Mouse (Mus musculus) bone marrow, adult 2 months (tissue): ENCODE measurements around the gene Tgif1. TPM values are rescaled to one million over a fixed set of nuclear protein-coding genes. Genes with fewer than 3 reads are reported as not detected.

ENCODE experiments used
- H3K27ac ChIP-seq: fragments of 200-500 bp; 2 replicates; pipeline ENCODE4 v1.5.1; 2012; ENCODE audit warnings: low read depth, mild to moderate bottlenecking, control low read depth, inconsistent platforms, low read length; ENCODE audit not compliant: control insufficient read depth, poor library complexity, insufficient read depth
- H3K4me1 ChIP-seq: fragments of 200-500 bp; 2 replicates; pipeline ENCODE4 v1.6.1; 2011; ENCODE audit warnings: low read length; ENCODE audit not compliant: control insufficient read depth, insufficient read depth
- H3K4me3 ChIP-seq: fragments of 200-500 bp; replicated peaks from 2 replicates; pipeline ENCODE3; 2011; ENCODE audit warnings: mild to moderate bottlenecking, low read depth, low read length, control low read depth; ENCODE audit not compliant: control insufficient read depth
- CTCF ChIP-seq: fragments of 200-500 bp; IDR thresholded peaks from 2 replicates; pipeline ENCODE4 v1.5.1; 2011; ENCODE audit warnings: low read length, control low read depth; ENCODE audit not compliant: control insufficient read depth, insufficient read depth
- POLR2A ChIP-seq: fragments of 200-500 bp; IDR thresholded peaks from 2 replicates; pipeline ENCODE4 v1.6.1; 2011; ENCODE audit warnings: low read depth, mild to moderate bottlenecking, control low read depth, low read length, borderline replicate concordance; ENCODE audit not compliant: control insufficient read depth
- WGBS: fragments of 180-500 bp; shearing (Covaris S2); methylation state at CpG from one replicate; pipeline ENCODE4 v1.1.7; 2018; 5-methylcytosine and 5-hydroxymethylcytosine counted together
- polyA plus RNA-seq: library from polyadenylated mRNA; stranded (reverse); fragments of >200 nt; gene quantifications from 2 replicates; pipeline ENCODE4 v1.2.4, GENCODE M21; 2011; ENCODE audit warnings: low replicate concordance; ENCODE audit not compliant: missing spikeins, insufficient read depth, insufficient read length

The Tgif1 gene
- polyA plus RNA-seq, 1 experiment = 33.1 TPM

DNA sequence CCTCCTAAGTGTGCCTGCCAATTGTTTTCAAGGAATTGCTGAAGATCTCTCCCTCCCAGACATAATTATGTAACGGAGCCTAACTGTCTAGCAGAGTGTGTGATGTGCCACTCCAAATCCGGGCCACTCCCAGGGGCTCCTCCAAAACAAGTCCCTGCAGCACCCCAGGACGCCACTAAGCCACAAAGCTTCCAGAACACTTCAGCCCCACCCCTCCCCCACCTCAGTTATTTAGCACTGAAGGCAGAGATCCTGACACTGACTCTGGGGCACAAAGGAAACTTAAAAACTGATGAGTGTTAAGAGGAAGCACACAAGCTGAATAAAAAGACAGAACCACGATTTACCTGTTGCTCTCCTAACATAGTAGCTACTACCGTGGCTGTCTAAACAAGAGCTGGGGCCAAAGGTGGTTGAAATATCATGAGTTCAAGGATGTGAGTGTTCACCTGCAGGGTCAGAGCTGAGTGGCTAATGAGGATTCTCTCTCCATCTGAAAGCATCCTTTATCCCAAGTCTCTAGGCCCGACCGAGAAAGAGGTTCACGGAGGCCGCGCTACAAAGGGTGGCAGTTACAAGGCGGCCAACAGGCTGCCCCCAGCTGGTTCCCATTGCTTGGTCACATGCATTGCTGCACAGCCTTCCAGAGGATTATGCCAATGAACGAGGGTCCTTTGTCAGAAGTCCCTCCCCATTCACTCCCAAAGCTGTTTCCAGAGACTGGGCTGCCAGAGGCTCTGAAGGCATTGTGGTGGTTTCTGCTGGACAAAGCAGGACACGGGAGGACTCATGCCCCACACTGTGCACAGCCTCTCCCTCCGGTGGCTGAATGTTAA lies 19.0 kb upstream of the Tgif1 start:
- 73% methylated on average over 14 of the region's 14 CpGs for WGBS
- H3K4me1 ChIP-seq = no peaks in the 10 kb centered on the region
- TF ChIP-seq CTCF = no peak
- no peak for TF ChIP-seq POLR2A
- no peak overlapping the region for H3K4me3 ChIP-seq
- no peak overlapping the region for H3K27ac ChIP-seq

- Histone ChIP-seq H3K4me3 (no peak overlapping the region), H3K27ac (no peak overlapping the region), H3K4me1 (no peaks in the 10 kb centered on the region)
- TF ChIP-seq CTCF (no peak), POLR2A (no peak)
- WGBS = 77% methylated on average over 5 of the region's 5 CpGs
Observed at GRCm38 (mm10) chr17:70871676-70872075, 18.3 kb upstream of the Tgif1 start.

DNA sequence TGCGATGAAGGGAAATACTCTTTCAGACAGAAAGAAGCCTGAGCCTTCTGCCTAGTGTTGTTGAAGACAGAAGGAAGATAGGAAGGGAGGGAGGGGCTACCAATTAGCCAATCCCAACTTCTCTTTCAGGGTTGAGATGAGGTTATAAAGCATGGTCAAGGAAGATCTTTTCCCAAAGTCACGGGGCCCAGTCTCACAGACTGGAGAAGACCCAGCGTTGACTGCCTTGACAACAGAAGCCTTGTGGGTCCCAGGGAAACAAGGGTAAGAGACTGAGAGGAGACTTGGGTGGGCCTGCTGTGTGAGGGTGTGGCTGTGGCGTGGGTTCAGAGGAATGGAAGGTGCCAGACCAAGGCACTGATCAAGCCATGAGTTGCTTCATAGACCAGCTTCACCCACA lies 17.2 kb upstream of the Tgif1 start:
- 74% methylated on average over 4 of the region's 4 CpGs for WGBS
- Histone ChIP-seq H3K4me1 (no peaks in the 10 kb centered on the region), H3K4me3 (no peak overlapping the region), H3K27ac (no peak overlapping the region)
- TF ChIP-seq POLR2A (no peak), CTCF (no peak)

GRCm38 (mm10) chr17:70868577-70869229 lies 15.4 kb upstream of the Tgif1 start:
- H3K4me1 ChIP-seq = no peaks in the 10 kb centered on the region
- 73% methylated on average over 5 of the region's 5 CpGs for WGBS
- no peak overlapping the region for H3K4me3 ChIP-seq
- no peak overlapping the region for H3K27ac ChIP-seq
- TF ChIP-seq POLR2A = no peak
- TF ChIP-seq CTCF = no peak

GRCm38 (mm10) chr17:70866538-70867114 lies 13.3 kb upstream of the Tgif1 start:
- no peak overlapping the region for H3K27ac ChIP-seq
- TF ChIP-seq POLR2A (no peak), CTCF (no peak)
- no peaks in the 10 kb centered on the region for H3K4me1 ChIP-seq
- H3K4me3 ChIP-seq = no peak overlapping the region
- 84% methylated on average over 6 of the region's 6 CpGs for WGBS

- no peak overlapping the region for H3K4me3 ChIP-seq
- TF ChIP-seq CTCF (no peak), POLR2A (no peak)
- H3K4me1 ChIP-seq = no peaks in the 10 kb centered on the region
- WGBS = 86% methylated on average over 5 of the region's 5 CpGs
- H3K27ac ChIP-seq = no peak overlapping the region
Observed at GRCm38 (mm10) chr17:70866029-70866428, 12.7 kb upstream of the Tgif1 start.

GRCm38 (mm10) chr17:70865060-70865604 lies 11.8 kb upstream of the Tgif1 start:
- WGBS = 81% methylated on average over 10 of the region's 10 CpGs
- H3K4me1 ChIP-seq = no peaks in the 10 kb centered on the region
- no peak overlapping the region for H3K27ac ChIP-seq
- no peak overlapping the region for H3K4me3 ChIP-seq
- TF ChIP-seq CTCF (no peak), POLR2A (no peak)

DNA sequence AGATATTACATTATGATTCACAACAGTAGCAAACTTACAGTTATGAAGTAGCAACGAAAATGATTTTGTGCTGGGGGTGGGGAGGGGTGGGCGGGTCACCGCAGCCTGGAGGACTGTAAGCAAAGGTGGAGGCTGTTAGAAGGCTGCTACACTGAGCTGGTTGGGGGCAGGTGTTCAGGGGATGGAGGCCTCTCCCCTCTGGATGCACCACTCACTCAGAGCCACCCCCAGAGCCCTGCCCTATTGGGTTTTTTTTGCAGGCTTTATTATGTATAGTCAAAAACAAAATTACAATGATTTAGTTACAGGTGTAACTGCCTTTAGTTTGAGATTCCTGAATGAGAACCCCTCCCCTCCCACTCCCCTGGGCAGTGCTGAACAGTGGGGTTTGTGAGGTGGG lies 11.3 kb upstream of the Tgif1 start:
- H3K27ac ChIP-seq = no peak overlapping the region
- TF ChIP-seq POLR2A (no peak), CTCF (no peak)
- 82% methylated on average over 3 of the region's 3 CpGs for WGBS

More for the DNA sequence above, 11.3 kb upstream of the Tgif1 start:
- Histone ChIP-seq H3K4me1 (no peaks in the 10 kb centered on the region), H3K4me3 (no peak overlapping the region)
